Mouse (Mus musculus): ENCODE measurements around the gene Mrgprd. TPM values are rescaled to one million over a fixed set of nuclear protein-coding genes. Genes with fewer than 3 reads are reported as not detected.

The Mrgprd gene
- not detected for polyA plus RNA-seq (2017; shearing (Covaris generic))

DNA sequence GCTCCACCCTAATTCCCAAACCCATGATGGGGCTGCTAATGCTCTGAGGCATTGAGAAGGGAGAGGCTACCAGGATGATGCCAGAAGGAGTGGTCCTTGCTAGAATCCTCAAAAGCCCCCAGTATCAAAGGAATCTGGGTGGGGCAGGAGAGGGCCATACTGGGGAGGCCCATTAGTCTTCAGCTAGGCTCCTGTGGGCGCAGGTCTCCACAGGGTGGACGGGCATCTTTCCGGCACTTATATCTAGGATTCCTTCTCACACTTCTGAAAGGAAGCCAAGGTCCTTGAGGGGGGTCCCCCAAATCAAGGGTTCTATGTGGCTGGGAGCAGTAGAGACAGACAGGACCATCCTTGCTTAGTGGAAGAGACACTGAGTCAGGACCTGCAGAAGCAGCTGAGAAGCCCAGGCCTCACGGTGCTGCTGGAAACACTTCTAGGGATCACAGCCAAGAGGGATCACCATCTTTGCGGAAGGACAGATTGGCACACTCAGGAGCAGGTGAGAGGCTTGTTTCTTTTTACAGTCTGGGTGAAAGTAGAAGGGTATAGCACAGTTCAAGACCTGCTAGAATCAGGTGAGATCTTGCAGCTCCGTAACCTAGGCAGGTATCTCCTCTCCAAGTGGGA, at the start of gene Mrgprd:
Mrgprd (plus strand) TSS at position 51 of the 627 bp plus-strand sequence.

DNA sequence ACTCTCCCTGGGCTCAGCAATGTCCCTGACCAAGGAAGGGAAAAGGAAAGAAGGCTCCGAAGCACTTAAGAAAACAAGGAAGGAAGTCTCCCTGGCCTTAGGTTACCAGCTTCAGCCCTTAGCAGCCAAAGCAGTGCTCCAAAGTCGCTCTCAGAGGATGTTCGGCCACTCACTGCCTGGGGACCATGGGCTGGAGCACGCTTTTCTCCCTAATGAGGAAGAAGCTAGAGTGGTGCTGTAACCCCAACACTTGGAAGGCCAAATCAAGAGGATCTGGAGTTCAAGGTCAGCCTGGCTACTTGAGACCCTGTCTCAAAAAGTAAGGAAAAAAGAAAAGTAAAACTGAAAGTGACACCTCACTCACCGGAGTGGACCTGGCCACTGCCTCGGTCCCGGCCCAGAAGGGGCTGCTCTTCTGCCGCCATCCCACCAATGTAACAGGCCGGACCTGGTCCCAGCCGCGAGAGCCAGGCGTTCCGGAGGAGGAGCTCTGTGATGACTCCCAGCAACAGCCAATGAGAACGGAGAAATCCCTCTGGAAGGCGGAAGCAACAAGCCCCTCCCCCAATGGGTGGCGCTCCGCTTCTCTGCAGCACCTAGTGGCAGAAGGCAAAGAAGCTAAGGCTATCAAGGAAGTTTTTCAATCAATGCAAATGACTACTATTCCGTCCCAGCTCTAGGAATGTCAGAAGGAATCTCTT, 31.0 kb upstream of the Mrgprd start, which contains the start of gene Tpcn2:
Tpcn2 (minus strand) TSS at position 525 of the 701 bp plus-strand sequence.

DNA sequence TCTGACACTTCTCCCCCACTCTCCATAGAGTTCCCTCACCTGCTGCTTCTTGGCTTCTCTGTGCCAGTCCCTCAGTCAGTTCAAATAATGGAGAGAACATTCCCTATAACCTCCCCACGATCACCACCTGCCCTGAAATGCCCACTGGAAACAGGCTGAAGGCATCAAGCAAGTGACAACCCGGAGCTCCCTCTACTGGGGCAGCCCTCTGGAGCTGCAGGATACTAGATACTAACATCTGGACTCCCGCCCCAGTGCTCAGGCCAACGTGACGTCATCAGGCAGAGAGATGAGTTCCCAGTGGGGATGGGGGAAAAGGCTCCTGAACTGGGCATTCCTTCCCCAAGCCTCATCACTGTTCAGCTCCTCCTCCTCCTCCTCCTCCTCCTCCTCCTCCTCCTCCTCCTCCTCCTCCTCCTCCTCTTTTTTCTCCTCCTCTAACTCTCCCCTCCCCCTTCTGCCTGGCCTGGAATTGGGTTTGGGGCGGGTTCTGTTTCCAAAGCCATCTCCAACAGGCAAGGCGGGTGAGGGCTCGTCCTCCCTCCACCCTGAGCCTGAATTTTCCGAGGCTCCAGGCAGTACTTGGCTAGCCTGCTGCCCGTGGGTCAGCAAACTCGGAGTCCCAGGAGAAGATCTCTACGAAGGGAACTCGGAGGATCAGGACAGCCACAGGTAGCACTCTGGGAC, 14.2 kb upstream of the Mrgprd start, which contains the start of gene Mrgprf:
Mrgprf (plus strand) TSS at position 508 of the 687 bp plus-strand sequence.

Other genes starting within 250 kb of the Mrgprd start
- gene 1810010D01Rik, start 106.7 kb upstream of the Mrgprd start, polyA plus RNA-seq (2017; shearing (Covaris generic)): not detected
- 14.8 TPM for gene Tpcn2, start 30.8 kb upstream of the Mrgprd start, polyA plus RNA-seq (2017; shearing (Covaris generic))
- not detected for gene Mrgprf, start 14.0 kb upstream of the Mrgprd start, polyA plus RNA-seq (2017; shearing (Covaris generic))